Mouse (Mus musculus): ENCODE results near the gene Ttyh2.
A peak's percentile ranks its signal among the peaks of the same experiment; 100 is the strongest.

Ttyh2 gene

GRCm38 (mm10) chr11:114711393-114711792 is 36.2 kb downstream of the Ttyh2 start:
- DNase-seq = no peak

GRCm38 (mm10) chr11:114711861-114712260 is 36.6 kb downstream of the Ttyh2 start:
- no peak for DNase-seq

- DNase-seq = peak; percentile 35 to 55
Observed at GRCm38 (mm10) chr11:114714526-114714925, 39.3 kb downstream of the Ttyh2 start.

GRCm38 (mm10) chr11:114715531-114715930 is 40.3 kb downstream of the Ttyh2 start:
- peak in 1 of 2 experiments; percentile 9 for DNase-seq

- no peak for DNase-seq
Observed at GRCm38 (mm10) chr11:114720535-114720934, 45.3 kb downstream of the Ttyh2 start.

GRCm38 (mm10) chr11:114722438-114722837 is 47.2 kb downstream of the Ttyh2 start:
- DNase-seq = no peak

GRCm38 (mm10) chr11:114723030-114723429 is 47.8 kb downstream of the Ttyh2 start:
- no peak for DNase-seq

- peak; percentile 46 to 73 for DNase-seq
Observed at GRCm38 (mm10) chr11:114724787-114725590, 49.8 kb downstream of the Ttyh2 start.

GRCm38 (mm10) chr11:114726965-114727825 is 52.0 kb downstream of the Ttyh2 start, which contains the start of gene Dnaic2:
Gene Dnaic2 (plus strand): TSS chr11:114727408.
- peak; percentile 66 to 78 for DNase-seq

- DNase-seq = no peak
Observed at GRCm38 (mm10) chr11:114727826-114728186, 52.6 kb downstream of the Ttyh2 start.

GRCm38 (mm10) chr11:114728333-114728732 is 53.1 kb downstream of the Ttyh2 start:
- DNase-seq = no peak

- no peak for DNase-seq
Observed at GRCm38 (mm10) chr11:114729832-114730363, 54.7 kb downstream of the Ttyh2 start.

GRCm38 (mm10) chr11:114731711-114732110 is 56.5 kb downstream of the Ttyh2 start:
- no peak for DNase-seq

GRCm38 (mm10) chr11:114732890-114733289 is 57.7 kb downstream of the Ttyh2 start:
- DNase-seq = no peak

GRCm38 (mm10) chr11:114736111-114736510 is 60.9 kb downstream of the Ttyh2 start:
- no peak for DNase-seq

GRCm38 (mm10) chr11:114736913-114737624 is 61.8 kb downstream of the Ttyh2 start:
- DNase-seq = peak; percentile 76 to 85

GRCm38 (mm10) chr11:114740598-114740997 is 65.4 kb downstream of the Ttyh2 start:
- DNase-seq = no peak

- no peak for DNase-seq
Observed at GRCm38 (mm10) chr11:114741451-114741850, 66.2 kb downstream of the Ttyh2 start.

GRCm38 (mm10) chr11:114745134-114745533 is 69.9 kb downstream of the Ttyh2 start:
- peak; percentile 98 for DNase-seq

- DNase-seq = no peak
Observed at GRCm38 (mm10) chr11:114747564-114748138, 72.4 kb downstream of the Ttyh2 start.

- peak; percentile 57 to 75 for DNase-seq
Observed at GRCm38 (mm10) chr11:114764820-114765818, 89.9 kb downstream of the Ttyh2 start, which contains the start of gene Kif19a. Gene Kif19a (plus strand): TSS chr11:114765388.

Data from cerebellum, postnatal 25 days (tissue).